Mouse (Mus musculus) heart, embryonic 10.5 days (tissue): ENCODE data around the gene Ppm1d. TPM values are rescaled to one million over a fixed set of nuclear protein-coding genes. Genes with fewer than 3 reads are reported as not detected.

Experiments used
- DNase-seq: peaks from one replicate; pipeline ENCODE4 v3.0.0-alpha.2; 2017; ENCODE audit warnings: low spot score
- H3K27ac ChIP-seq: fragments of 300-500 bp; sonication (generic); 2 replicates; pipeline ENCODE4 v1.5.1; 2016; ENCODE audit warnings: mild to moderate bottlenecking
- H3K27me3 ChIP-seq: fragments of 300-500 bp; sonication (generic); 2 replicates; pipeline ENCODE4 v1.6.1; 2016; ENCODE audit warnings: mild to moderate bottlenecking; ENCODE audit not compliant: poor library complexity, insufficient read depth, severe bottlenecking
- H3K36me3 ChIP-seq: fragments of 300-500 bp; sonication (generic); 2 replicates; pipeline ENCODE4 v1.6.1; 2016; ENCODE audit warnings: mild to moderate bottlenecking, moderate library complexity
- H3K4me1 ChIP-seq: fragments of 300-500 bp; sonication (generic); 2 replicates; pipeline ENCODE4 v1.6.1; 2016; ENCODE audit warnings: mild to moderate bottlenecking
- H3K4me3 ChIP-seq: fragments of 300-500 bp; sonication (generic); 2 replicates; pipeline ENCODE4 v1.5.1; 2016; ENCODE audit warnings: mild to moderate bottlenecking, moderate library complexity
- H3K9me3 ChIP-seq: fragments of 300-500 bp; sonication (generic); 2 replicates; pipeline ENCODE4 v1.6.1; 2016; ENCODE audit warnings: mild to moderate bottlenecking, moderate library complexity
- WGBS: fragments of 180-500 bp; shearing (Covaris S2); methylation state at CpG from one replicate; pipeline ENCODE4 v1.1.7; 2016; 5-methylcytosine and 5-hydroxymethylcytosine counted together
- polyA plus RNA-seq: library from polyadenylated mRNA; unstranded; fragments of >200 nt; fragmentation: Nextera tagmentation; extraction: Ambion mirVana; gene quantifications from 2 replicates; pipeline ENCODE4 v1.2.1, GENCODE M21; 2016

The Ppm1d gene
- polyA plus RNA-seq, 1 experiment from 2014 or later, result 17.7 TPM

DNA sequence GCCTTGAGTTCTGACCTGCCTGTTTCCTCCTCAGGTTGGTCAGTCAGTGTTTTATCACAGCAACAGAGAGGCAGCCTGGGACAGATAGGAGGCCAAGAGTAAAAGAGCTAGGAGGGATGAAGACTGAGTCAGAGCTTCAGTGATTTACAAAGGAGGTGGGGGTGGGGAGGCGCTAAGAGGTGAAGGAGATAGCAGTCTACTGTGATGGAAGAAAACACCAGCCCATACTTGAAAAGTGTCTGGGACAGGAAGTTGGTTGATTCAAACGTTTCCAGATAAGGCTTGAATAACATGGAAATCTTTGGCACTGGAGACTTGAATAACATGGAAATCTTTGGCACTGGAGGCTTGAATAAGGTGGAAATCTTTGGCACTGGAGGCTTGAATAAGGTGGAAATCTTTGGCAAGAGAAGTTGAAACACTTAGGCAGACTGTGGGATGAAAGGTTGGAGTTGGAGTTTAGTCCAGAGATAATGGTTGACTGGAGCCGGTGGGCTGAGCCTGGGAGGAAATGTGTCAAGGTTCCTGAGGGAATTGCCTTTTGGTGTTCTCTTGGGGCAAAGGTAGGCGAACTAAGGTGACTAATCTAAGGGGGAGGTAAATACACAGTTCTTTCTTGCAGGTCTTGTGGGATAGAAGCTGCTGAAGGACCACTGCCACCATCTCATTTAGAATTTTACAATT lies 4.3 kb upstream of the Ppm1d start:
- Histone ChIP-seq H3K4me3 (no peak overlapping the region), H3K4me1 (0 out of 2 replicates have a peak, but pooled peaks cover 8% of the 10 kb centered on the region), H3K27me3 (no peaks in the 10 kb centered on the region), H3K27ac (no peak overlapping the region), H3K36me3 (no peaks in the 10 kb centered on the region), H3K9me3 (no peaks in the 10 kb centered on the region)
- DNase-seq, result no peak
- 28% methylated on average over 4 of the region's 4 CpGs for WGBS

DNA sequence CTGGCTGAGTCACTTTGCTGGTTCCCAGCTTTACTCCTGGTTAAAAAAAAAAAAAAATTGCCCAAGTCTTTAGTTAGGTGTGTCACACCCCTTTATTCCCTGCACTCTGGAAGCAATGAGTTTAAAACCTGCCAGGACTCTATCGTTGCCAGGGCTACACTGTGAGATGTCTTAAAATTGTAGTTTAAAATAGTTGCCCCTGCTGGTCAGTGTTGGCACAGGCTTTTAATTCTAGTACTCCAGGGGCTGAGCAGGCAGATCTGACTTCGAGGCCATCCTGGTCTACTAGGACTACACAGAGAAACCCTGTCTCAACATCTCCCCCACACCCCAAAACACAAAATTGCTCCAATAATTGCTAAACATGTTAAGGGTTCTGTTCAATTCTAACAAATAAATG lies 2.2 kb upstream of the Ppm1d start:
- 76% methylated on average over 2 of the region's 2 CpGs for WGBS

DNA sequence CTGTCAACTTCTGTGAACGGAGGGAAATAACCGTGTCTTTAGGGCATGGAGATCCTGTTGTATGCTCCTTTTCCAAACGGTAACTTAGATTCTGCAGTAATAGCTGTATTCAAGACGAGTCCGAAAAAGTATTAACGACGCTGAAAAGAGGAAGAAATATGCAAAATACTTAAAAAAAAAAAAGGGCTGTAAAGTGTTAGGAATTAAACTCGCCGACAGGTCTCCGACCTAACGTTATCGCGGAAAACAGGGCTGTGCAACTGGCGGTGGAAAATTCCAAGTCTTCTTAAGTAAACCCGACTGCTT lies 684 bp upstream of the Ppm1d start:
- H3K9me3 ChIP-seq, result no peaks in the 10 kb centered on the region
- no peaks in the 10 kb centered on the region for H3K27me3 ChIP-seq
- peaks cover 12% of the 10 kb centered on the region for H3K36me3 ChIP-seq
- no peak for DNase-seq
- 1% methylated on average over 15 of the region's 15 CpGs for WGBS
- peak overlapping the region; percentile 94 for H3K27ac ChIP-seq
- peaks cover 18% of the 10 kb centered on the region; the same call in 1 of the 2 replicates for H3K4me1 ChIP-seq
- H3K4me3 ChIP-seq, result peak overlapping the region; percentile 73

More for the DNA sequence above, 2.2 kb upstream of the Ppm1d start:
- Histone ChIP-seq H3K9me3 (no peaks in the 10 kb centered on the region), H3K27me3 (no peaks in the 10 kb centered on the region), H3K4me1 (peaks cover 18% of the 10 kb centered on the region; the same call in 1 of the 2 replicates), H3K36me3 (no peaks in the 10 kb centered on the region), H3K27ac (no peak overlapping the region), H3K4me3 (no peak overlapping the region)
- DNase-seq, result peak; percentile 9

DNA sequence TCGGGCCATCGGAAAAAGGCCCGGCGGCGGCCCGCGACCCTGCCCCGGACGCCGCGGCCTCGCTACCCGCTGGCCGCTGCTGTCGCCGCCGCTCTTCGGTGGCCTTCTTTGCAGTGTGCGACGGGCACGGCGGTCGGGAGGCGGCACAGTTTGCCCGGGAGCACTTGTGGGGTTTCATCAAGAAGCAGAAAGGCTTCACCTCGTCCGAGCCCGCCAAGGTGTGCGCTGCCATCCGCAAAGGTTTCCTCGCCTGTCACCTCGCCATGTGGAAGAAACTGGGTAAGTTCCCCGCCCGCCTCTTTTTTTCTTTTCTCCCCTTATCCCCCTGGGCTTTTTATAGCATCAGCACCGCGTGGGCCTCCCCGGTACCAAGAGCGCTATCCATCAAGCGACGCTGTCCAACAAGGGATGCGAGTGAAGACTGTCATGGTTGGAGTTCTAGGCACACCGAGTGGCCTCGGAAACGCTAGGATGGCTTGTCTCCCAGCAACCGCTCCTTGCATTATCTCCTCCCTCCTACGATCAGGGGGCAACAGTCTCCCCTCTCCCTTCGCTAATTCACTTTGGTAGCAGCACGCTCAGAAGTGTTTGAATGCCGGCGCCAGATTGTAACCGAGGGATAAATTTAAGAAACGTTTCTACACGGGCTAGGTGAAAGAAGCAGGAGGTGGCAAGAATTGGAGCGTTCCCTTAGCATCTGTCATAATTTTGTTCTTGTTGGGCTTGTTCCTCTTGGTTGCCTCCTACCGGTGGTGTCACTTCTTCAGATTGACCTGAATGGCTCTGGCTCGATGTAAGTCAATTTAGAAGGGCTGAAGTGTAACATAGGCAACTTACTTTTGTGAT lies 824 bp downstream of the Ppm1d start:
- peaks cover 15% of the 10 kb centered on the region; the same call in 1 of the 2 replicates for H3K4me1 ChIP-seq
- peak overlapping the region; percentile 94 for H3K27ac ChIP-seq
- DNase-seq, result peak; percentile 81
- peak overlapping the region; percentile 73 for H3K4me3 ChIP-seq
- peaks cover 17% of the 10 kb centered on the region for H3K36me3 ChIP-seq
- no peaks in the 10 kb centered on the region for H3K9me3 ChIP-seq
- H3K27me3 ChIP-seq, result no peaks in the 10 kb centered on the region
- WGBS, result under 1% methylated on average over 56 of the region's 56 CpGs

DNA sequence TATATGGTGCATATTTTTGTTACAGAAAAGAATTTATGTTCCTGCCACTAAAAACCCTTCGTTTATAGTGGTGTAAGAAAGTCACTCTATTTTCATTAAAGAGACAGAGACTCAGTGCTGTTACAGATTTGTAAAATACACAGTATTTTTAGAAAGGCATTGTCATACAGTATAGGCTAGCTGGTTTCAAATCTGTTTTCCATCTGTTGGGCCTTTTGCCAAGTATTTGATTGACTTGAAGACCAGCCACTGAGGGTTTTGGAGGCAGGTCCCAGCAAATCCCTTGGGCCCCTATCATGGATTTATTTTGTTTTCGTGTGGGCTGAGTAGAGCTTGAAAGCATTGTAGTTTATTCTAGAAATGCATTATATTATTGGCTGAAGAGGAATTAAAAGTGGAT lies 1.8 kb downstream of the Ppm1d start:
- DNase-seq, result peak; percentile 24
- 47% methylated on average over 2 of the region's 2 CpGs for WGBS
- H3K27ac ChIP-seq, result no peak overlapping the region

DNA sequence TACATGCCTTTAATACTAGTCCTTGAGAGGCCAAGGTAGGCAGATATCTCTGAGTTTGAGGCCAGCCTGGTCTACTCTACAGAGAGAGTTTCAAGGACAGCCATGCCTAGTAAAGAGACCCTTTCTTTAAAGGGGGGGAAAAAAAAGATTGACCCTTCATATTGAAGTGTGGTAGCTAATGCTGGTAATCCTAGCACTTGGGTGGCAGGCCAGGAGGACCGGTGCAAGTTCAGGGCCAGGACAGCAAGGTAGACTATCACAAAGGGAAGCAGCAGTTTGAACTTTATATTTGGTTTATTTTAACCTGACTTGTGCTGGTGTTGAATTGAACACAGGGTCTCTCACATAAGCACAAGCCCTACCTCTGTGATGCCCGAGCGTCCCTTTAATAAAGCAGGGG lies 2.3 kb downstream of the Ppm1d start:
- DNase-seq, result peak; percentile 45
- no peaks in the 10 kb centered on the region for H3K27me3 ChIP-seq
- H3K4me3 ChIP-seq, result peak overlapping the region; percentile 73
- no peaks in the 10 kb centered on the region for H3K9me3 ChIP-seq
- H3K27ac ChIP-seq, result no peak overlapping the region
- peaks cover 11% of the 10 kb centered on the region; the same call in 1 of the 2 replicates for H3K4me1 ChIP-seq
- peaks cover 17% of the 10 kb centered on the region for H3K36me3 ChIP-seq
- 84% methylated on average over 3 of the region's 3 CpGs for WGBS

More for the DNA sequence above, 1.8 kb downstream of the Ppm1d start:
- H3K4me1 ChIP-seq, result peaks cover 10% of the 10 kb centered on the region; the same call in 1 of the 2 replicates
- H3K27me3 ChIP-seq, result no peaks in the 10 kb centered on the region
- peak overlapping the region; percentile 73 for H3K4me3 ChIP-seq
- peaks cover 17% of the 10 kb centered on the region for H3K36me3 ChIP-seq
- H3K9me3 ChIP-seq, result no peaks in the 10 kb centered on the region

DNA sequence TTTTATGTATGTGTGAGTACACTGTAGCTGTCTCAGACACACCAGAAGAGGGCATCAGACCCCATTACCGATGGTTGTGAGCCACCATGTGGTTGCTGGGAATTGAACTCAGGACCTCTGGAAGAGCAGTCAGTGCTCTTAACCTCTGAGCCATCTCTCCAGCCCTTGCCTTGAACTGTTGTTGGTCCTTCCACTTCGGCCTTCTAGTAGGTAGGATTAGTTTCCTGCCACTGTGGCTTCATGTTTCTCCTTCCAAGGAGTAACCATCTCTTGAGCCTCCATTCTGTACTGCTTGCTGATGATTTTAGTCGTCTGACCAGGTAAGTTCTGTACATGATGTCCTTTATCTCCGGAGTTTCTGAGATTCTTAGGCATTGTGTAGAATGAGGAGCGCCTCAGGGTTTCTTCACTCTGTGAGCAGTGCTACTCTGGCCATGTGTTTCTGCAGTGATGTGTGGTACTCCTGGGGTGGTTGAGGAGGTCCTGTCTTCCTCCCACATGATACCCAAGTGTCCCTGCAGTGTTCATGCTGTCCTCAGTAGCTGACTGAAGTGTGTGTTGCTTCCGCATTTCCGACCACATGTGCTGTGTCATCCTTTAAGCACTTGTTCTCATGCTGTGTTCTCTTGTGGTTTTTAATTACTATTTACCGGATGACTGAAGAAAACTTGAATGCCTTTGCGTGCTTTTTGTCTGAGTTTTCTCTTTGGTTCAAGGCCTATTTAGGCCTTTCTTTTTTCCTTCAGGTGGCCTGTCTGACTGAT lies 12.7 kb downstream of the Ppm1d start:
- no peaks in the 10 kb centered on the region for H3K9me3 ChIP-seq
- WGBS, result 86% methylated on average over 9 of the region's 9 CpGs
- H3K4me1 ChIP-seq, result peaks cover under 1% of the 10 kb centered on the region; the same call in 1 of the 2 replicates
- H3K36me3 ChIP-seq, result peaks cover 16% of the 10 kb centered on the region; the same call in 1 of the 2 replicates
- H3K4me3 ChIP-seq, result no peak overlapping the region
- DNase-seq, result peak; percentile 33
- no peaks in the 10 kb centered on the region for H3K27me3 ChIP-seq
- no peak overlapping the region for H3K27ac ChIP-seq

DNA sequence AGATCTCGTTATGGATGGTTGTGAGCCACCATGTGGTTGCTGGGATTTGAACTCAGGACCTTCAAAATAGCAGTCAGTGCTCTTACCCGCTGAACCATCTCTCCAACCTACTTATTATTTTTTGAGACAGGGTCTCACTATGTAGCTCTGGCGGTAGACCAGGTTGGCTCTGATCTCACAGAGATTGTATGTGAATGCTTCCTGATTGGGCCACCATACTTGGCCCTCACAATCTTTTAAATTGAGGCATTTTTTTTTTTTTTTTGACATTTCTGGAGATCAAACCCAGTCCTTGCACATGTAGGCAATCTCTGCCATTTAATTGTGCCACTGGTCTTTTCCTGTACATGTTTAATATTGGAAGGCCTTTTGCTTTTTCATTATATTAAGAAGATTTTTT lies 17.7 kb downstream of the Ppm1d start:
- H3K27ac ChIP-seq, result no peak overlapping the region
- no peak for DNase-seq
- no peak overlapping the region for H3K4me3 ChIP-seq
- H3K36me3 ChIP-seq, result peaks cover 45% of the 10 kb centered on the region
- WGBS, result 95% methylated on average over 3 of the region's 3 CpGs
- no peaks in the 10 kb centered on the region for H3K27me3 ChIP-seq
- no peaks in the 10 kb centered on the region for H3K9me3 ChIP-seq
- no peaks in the 10 kb centered on the region for H3K4me1 ChIP-seq

DNA sequence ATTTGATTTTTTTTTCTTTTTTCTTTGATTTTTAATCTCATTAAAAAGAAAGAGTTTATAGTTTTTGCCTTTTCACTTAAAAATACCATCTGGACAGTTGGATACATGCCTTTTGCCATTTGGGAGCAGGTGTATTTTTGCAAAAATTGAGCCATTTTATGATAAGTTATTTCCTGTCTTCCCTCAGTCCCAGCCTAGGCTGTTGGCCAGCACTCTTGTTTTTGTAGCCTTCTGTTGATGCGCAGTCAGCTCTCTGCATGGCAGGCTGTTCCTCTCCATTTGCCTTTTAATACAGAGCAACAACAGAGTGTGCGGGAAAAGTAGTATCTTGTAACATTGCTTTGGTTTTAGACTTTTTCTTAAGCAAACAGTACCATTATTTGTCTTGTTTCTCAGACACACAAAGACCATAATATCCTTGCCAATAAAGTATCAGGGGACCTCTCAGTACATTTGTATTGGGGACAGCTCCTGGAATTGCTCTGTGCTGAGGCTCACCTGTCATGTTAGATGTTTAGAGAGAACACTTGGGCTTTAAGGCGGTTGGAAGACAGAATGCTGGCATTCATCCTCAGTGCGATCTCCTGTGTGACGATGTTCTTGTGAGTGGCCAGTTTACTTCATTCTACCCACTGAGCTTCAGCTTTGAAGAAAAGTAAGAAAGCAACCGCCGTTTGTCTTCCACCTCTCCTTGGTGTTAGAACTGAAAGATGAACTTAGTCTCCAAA lies 18.3 kb downstream of the Ppm1d start:
- Histone ChIP-seq H3K27me3 (no peaks in the 10 kb centered on the region), H3K4me1 (no peaks in the 10 kb centered on the region), H3K27ac (no peak overlapping the region), H3K36me3 (peaks cover 51% of the 10 kb centered on the region), H3K4me3 (no peak overlapping the region), H3K9me3 (no peaks in the 10 kb centered on the region)
- no peak for DNase-seq
- 94% methylated on average over 7 of the region's 7 CpGs for WGBS

DNA sequence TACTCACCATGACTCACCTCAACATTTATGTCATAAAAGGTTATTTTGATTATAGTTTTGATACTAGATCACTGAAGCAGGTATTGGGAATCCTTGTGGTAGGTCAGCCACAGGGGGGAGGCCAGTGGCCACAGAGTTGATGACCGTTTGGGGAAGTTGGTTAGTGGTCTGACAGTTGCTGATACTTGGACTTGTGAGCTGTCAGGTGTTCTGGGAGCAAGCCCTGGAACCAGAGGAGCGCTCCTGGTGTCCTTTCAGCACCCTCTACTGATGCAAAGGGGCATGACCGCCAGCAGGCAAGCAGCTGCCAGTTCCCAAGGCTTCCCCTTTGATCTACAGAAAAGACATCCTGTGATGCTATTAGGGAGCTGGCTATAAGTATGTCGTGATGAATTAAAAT lies 23.7 kb downstream of the Ppm1d start:
- 42% methylated on average over 4 of the region's 4 CpGs for WGBS
- peak; percentile 78 for DNase-seq
- Histone ChIP-seq H3K36me3 (peaks cover 65% of the 10 kb centered on the region), H3K27me3 (no peaks in the 10 kb centered on the region), H3K4me3 (no peak overlapping the region), H3K27ac (no peak overlapping the region), H3K9me3 (no peaks in the 10 kb centered on the region), H3K4me1 (no peaks in the 10 kb centered on the region)

DNA sequence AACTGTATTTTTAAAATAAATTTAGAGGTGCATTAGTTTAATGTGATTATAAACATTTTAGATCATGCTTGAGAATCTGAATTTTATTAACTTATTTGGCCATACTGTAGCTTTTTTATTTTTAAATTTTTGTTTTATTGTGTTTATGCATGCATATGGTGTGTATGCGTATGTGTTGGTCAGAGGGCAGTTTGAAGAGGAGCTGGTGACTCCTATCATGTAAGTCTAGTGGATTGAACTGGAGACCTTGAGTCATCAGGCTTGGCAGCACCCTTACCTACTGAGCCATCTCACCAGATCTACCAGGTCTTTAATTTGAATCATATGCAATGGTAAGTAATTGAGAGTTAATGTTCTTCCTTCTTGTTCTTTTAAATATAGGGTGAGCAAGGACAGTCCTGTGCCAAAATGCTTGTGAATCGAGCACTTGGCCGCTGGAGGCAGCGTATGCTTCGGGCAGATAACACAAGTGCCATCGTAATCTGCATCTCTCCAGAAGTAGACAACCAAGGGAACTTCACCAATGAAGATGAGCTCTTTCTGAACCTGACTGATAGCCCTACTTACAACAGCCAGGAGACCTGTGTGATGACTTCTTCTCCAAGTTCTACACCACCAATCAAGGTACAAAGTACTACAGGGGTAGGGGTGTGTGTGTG lies 28.3 kb downstream of the Ppm1d start:
- Histone ChIP-seq H3K4me1 (no peaks in the 10 kb centered on the region), H3K27me3 (no peaks in the 10 kb centered on the region), H3K36me3 (peaks cover 70% of the 10 kb centered on the region), H3K27ac (peak overlapping the region; percentile 44; the same call in 1 of the 2 replicates), H3K9me3 (no peaks in the 10 kb centered on the region), H3K4me3 (no peak overlapping the region)
- DNase-seq, result peak; percentile 90
- 85% methylated on average over 6 of the region's 6 CpGs for WGBS
